Mouse (Mus musculus) hindbrain, embryonic 12.5 days (tissue): ENCODE data around the gene Klhdc9. TPM values are rescaled to one million over a fixed set of nuclear protein-coding genes. Genes with fewer than 3 reads are reported as not detected.

ENCODE experiments used
- ATAC-seq: fragments of 200-750 bp; cut with Nextera tagmentation; 2 replicates; pipeline ENCODE4 v1.8.0; 2017; ENCODE audit warnings: moderate TSS enrichment; ENCODE audit not compliant: low FRiP score
- H3K27ac ChIP-seq: fragments of 300-500 bp; sonication (generic); 2 replicates; pipeline ENCODE4 v1.5.1; 2016; ENCODE audit warnings: mild to moderate bottlenecking
- H3K27me3 ChIP-seq: fragments of 300-500 bp; sonication (generic); 2 replicates; pipeline ENCODE4 v1.6.1; 2016; ENCODE audit warnings: mild to moderate bottlenecking
- H3K36me3 ChIP-seq: fragments of 300-500 bp; sonication (generic); 2 replicates; pipeline ENCODE4 v1.6.1; 2016; ENCODE audit warnings: mild to moderate bottlenecking
- H3K4me1 ChIP-seq: fragments of 300-500 bp; sonication (generic); 2 replicates; pipeline ENCODE4 v1.6.1; 2016
- H3K4me2 ChIP-seq: fragments of 300-500 bp; sonication (generic); replicated peaks from 2 replicates; pipeline ENCODE4 v1.6.1; 2016; ENCODE audit warnings: mild to moderate bottlenecking
- H3K4me3 ChIP-seq: fragments of 300-500 bp; sonication (generic); 2 replicates; pipeline ENCODE4 v1.5.1; 2016; ENCODE audit warnings: mild to moderate bottlenecking
- H3K9ac ChIP-seq: fragments of 300-500 bp; sonication (generic); 2 replicates; pipeline ENCODE4 v1.6.1; 2016; ENCODE audit warnings: mild to moderate bottlenecking, moderate library complexity
- H3K9me3 ChIP-seq: fragments of 300-500 bp; sonication (generic); replicated peaks from 2 replicates; pipeline ENCODE4 v1.6.1; 2016; ENCODE audit warnings: mild to moderate bottlenecking
- WGBS: fragments of 180-500 bp; shearing (Covaris S2); methylation state at CpG from one replicate; pipeline ENCODE4 v1.1.7; 2016; 5-methylcytosine and 5-hydroxymethylcytosine counted together
- polyA plus RNA-seq: library from polyadenylated mRNA; unstranded; fragments of >200 nt; fragmentation: Nextera tagmentation; extraction: Ambion mirVana; gene quantifications from 2 replicates; pipeline ENCODE4 v1.2.1, GENCODE M21; 2016

Gene Klhdc9
- polyA plus RNA-seq, result 2.0 and 3.6 TPM in 2 replicates

DNA sequence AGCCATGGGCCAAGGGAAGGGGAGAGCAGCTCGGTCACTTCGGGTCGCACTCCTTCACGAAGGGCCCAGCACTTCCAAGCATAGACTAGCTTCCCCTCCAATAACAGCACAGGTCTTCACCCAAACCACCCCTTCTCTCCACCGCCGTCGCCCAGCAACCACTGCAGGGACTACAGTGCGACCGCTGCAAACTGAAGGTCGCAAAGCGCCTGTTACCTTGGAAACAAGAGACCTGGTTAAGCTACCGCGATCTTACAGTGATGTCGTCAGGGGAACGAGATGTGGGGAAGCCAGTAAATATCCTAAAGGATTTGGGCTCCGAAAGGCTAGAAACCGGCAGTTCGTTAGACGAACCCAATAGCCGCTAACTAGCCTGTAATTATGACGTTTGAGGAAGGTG, at the start of gene Klhdc9:
Klhdc9 (minus strand) TSS at position 143 of the 400 bp plus-strand sequence.
- peak within 1 kb of the TSS; percentile 45 for H3K4me3 ChIP-seq
- H3K4me1 ChIP-seq, result peaks cover 12% of the 10 kb centered on the region; the same call in 1 of the 2 replicates
- H3K9ac ChIP-seq, result peak within 1 kb of the TSS; percentile 65
- peaks cover 3% of the 10 kb centered on the region for H3K9me3 ChIP-seq
- H3K4me2 ChIP-seq, result peak within 1 kb of the TSS; percentile 84
- WGBS, result under 1% methylated on average over 21 of the region's 21 CpGs
- peaks cover 8% of the 10 kb centered on the region for H3K36me3 ChIP-seq
- H3K27ac ChIP-seq, result peak within 1 kb of the TSS; percentile 66
- H3K27me3 ChIP-seq, result no peaks in the 10 kb centered on the region
- peak; percentile 95 for ATAC-seq

DNA sequence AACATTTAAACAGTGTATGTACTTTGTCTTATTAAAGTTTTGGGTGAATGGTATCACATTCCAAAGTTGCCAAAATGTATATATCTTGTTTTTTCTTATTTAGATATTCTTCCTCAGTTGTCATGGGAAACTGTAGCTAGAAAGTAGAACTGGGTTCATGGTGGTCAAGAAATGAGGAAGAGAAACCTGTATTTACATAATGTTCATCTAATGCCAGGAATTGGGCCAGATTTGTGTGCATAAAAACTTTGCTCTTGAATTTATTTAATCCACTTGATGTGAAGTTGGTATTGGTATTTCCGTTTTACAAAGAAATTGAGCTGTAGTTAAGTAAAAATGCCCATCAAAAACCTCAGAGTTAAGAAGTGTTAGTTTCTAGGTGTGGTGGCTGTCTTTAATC, 49.6 kb upstream of the Klhdc9 start:
- peaks cover 2% of the 10 kb centered on the region for H3K36me3 ChIP-seq
- peaks cover 27% of the 10 kb centered on the region for H3K27me3 ChIP-seq
- 98% methylated on average over 1 of the region's 1 CpGs for WGBS
- H3K4me1 ChIP-seq, result peaks cover 19% of the 10 kb centered on the region
- ATAC-seq, result no peak
- no peaks in the 10 kb centered on the region for H3K9me3 ChIP-seq
- no peak overlapping the region for H3K9ac ChIP-seq
- H3K4me3 ChIP-seq, result no peak overlapping the region
- H3K27ac ChIP-seq, result no peak overlapping the region
- H3K4me2 ChIP-seq, result no peak overlapping the region

GRCm38 (mm10) chr1:171407263-171407662, 46.7 kb upstream of the Klhdc9 start:
- ATAC-seq, result no peak
- Histone ChIP-seq H3K27me3 (peaks cover 27% of the 10 kb centered on the region), H3K9ac (no peak overlapping the region), H3K36me3 (no peaks in the 10 kb centered on the region), H3K4me1 (no peaks in the 10 kb centered on the region), H3K4me2 (no peak overlapping the region), H3K27ac (no peak overlapping the region), H3K9me3 (no peaks in the 10 kb centered on the region), H3K4me3 (no peak overlapping the region)
- whole genome bisulfite sequencing, result 77% methylated on average over 5 of the region's 5 CpGs

DNA sequence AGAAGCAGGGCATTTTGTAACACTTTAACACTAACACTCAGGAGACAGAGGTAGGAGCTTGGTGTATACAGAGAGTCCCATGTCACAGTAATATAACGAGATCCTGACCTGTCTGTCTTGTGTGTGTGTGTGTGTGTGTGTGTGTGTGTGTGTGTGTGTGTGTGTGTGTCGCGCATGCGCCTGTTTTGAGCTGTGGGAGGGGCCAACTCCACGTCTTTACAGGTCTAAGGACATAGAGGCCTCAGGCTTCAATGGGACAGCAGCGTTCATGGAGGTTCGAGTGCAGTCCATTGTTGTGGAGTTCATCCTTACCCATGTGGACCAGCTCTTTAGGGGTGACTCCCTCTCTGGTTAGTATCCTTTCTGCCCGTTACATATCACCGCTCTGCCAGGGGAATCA, 42.4 kb upstream of the Klhdc9 start:
- Histone ChIP-seq H3K9ac (no peak overlapping the region), H3K27ac (no peak overlapping the region), H3K4me2 (no peak overlapping the region), H3K4me1 (no peaks in the 10 kb centered on the region), H3K36me3 (no peaks in the 10 kb centered on the region), H3K27me3 (peaks cover 16% of the 10 kb centered on the region), H3K9me3 (no peaks in the 10 kb centered on the region), H3K4me3 (no peak overlapping the region)
- ATAC-seq, result no peak
- WGBS, result 89% methylated on average over 9 of the region's 9 CpGs

- no peaks in the 10 kb centered on the region for H3K36me3 ChIP-seq
- H3K9ac ChIP-seq, result no peak overlapping the region
- no peak overlapping the region for H3K4me2 ChIP-seq
- H3K27me3 ChIP-seq, result peaks cover 9% of the 10 kb centered on the region
- H3K4me3 ChIP-seq, result no peak overlapping the region
- H3K4me1 ChIP-seq, result no peaks in the 10 kb centered on the region
- H3K27ac ChIP-seq, result no peak overlapping the region
- no peak for ATAC-seq
- 86% methylated on average over 4 of the region's 4 CpGs for WGBS
- H3K9me3 ChIP-seq, result no peaks in the 10 kb centered on the region
Observed at GRCm38 (mm10) chr1:171401821-171402220, 41.2 kb upstream of the Klhdc9 start.

DNA sequence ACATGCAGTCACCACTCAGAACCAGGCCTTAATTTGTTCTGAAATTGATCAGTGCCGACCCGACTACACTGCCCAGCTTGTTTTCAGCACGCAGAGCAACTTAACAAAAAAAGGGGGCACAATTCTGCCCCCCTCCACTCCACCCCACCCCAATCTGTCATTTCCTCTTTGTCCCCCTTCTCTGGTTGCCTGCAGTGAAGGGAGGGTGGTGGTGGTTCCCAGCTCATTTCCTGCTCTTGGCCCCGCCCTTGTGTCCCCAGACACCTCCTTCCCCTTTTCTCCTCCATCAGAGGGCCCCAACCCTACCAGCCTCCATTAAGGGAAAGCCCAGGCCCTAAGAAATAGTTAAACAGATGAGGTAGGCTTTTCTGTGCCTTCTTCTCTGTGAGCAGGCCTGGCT, 29.5 kb upstream of the Klhdc9 start:
- Histone ChIP-seq H3K9me3 (no peaks in the 10 kb centered on the region), H3K27me3 (no peaks in the 10 kb centered on the region), H3K4me2 (no peak overlapping the region), H3K4me3 (no peak overlapping the region), H3K4me1 (no peaks in the 10 kb centered on the region), H3K36me3 (no peaks in the 10 kb centered on the region), H3K9ac (no peak overlapping the region), H3K27ac (no peak overlapping the region)
- ATAC-seq, result no peak
- WGBS, result 79% methylated on average over 4 of the region's 4 CpGs

GRCm38 (mm10) chr1:171388376-171389102, 27.9 kb upstream of the Klhdc9 start, which contains the start of gene Arhgap30:
Gene Arhgap30, plus strand, starts transcription at chr1:171388954.
- Histone ChIP-seq H3K27me3 (peaks cover under 1% of the 10 kb centered on the region; the same call in 1 of the 2 replicates), H3K4me2 (no peak within 1 kb of the TSS), H3K27ac (no peak within 1 kb of the TSS), H3K36me3 (no peaks in the 10 kb centered on the region), H3K9me3 (no peaks in the 10 kb centered on the region), H3K4me1 (no peaks in the 10 kb centered on the region), H3K9ac (no peak within 1 kb of the TSS), H3K4me3 (no peak within 1 kb of the TSS)
- 84% methylated on average over 15 of the region's 15 CpGs for WGBS
- ATAC-seq, result no peak

GRCm38 (mm10) chr1:171387099-171387498, 26.5 kb upstream of the Klhdc9 start:
- H3K27ac ChIP-seq, result no peak overlapping the region
- H3K4me3 ChIP-seq, result no peak overlapping the region
- H3K9ac ChIP-seq, result no peak overlapping the region
- no peaks in the 10 kb centered on the region for H3K4me1 ChIP-seq
- WGBS, result 18% methylated on average over 6 of the region's 6 CpGs
- peaks cover 8% of the 10 kb centered on the region; the same call in 1 of the 2 replicates for H3K27me3 ChIP-seq
- H3K9me3 ChIP-seq, result no peaks in the 10 kb centered on the region
- no peaks in the 10 kb centered on the region for H3K36me3 ChIP-seq
- no peak overlapping the region for H3K4me2 ChIP-seq
- no peak for ATAC-seq

DNA sequence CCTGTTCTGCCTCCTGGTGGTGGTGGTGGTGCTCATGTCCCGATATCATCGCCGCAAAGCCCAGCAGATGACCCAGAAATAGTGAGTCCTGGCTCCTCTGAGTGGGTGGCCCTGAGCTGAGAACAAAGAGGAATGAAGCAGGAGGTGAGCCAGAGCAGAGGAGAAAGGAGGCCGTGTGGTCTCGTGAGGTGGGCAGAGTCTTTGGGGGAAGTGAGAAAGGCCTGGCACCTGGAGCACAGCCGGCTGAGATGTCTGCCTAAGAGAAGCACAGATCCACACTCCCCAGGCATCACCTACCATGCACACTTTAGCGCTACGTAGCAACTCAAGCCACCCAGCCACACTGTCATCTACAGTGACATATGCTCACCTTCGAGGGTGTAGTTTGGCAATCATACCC, 24.6 kb upstream of the Klhdc9 start:
- Histone ChIP-seq H3K36me3 (no peaks in the 10 kb centered on the region), H3K27me3 (peaks cover 16% of the 10 kb centered on the region), H3K27ac (no peak overlapping the region), H3K9me3 (no peaks in the 10 kb centered on the region), H3K4me3 (no peak overlapping the region), H3K4me1 (no peaks in the 10 kb centered on the region), H3K9ac (no peak overlapping the region), H3K4me2 (no peak overlapping the region)
- WGBS, result 69% methylated on average over 9 of the region's 9 CpGs
- ATAC-seq, result no peak

DNA sequence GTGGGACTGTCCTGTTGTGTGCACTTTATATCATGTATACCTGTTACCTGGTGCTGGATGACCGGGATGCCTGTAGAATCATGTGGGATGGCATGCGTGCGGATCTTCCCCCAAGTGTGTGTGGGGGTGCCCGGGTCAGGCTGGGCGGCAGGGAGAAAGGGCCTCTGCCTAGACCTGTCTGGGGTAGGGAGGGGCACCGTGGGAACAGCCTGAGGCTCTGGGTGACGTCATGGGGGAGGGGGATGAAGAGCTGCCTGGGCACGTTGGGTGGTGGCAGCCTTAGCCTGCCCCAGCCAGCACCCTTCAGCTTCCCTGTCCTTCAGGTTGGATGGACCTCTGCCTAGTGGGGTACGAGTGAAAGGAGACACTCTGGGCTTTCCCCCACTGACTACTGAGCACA, 23.8 kb upstream of the Klhdc9 start:
- H3K27ac ChIP-seq, result no peak overlapping the region
- no peak overlapping the region for H3K4me3 ChIP-seq

GRCm38 (mm10) chr1:171382096-171382620, 21.6 kb upstream of the Klhdc9 start:
- ATAC-seq, result no peak
- Histone ChIP-seq H3K4me2 (no peak overlapping the region), H3K36me3 (no peaks in the 10 kb centered on the region), H3K9ac (no peak overlapping the region), H3K27ac (no peak overlapping the region), H3K9me3 (no peaks in the 10 kb centered on the region), H3K4me3 (no peak overlapping the region), H3K27me3 (peaks cover 26% of the 10 kb centered on the region), H3K4me1 (peaks cover 2% of the 10 kb centered on the region; the same call in 1 of the 2 replicates)
- 79% methylated on average over 11 of the region's 11 CpGs for WGBS

More for the DNA sequence above, 23.8 kb upstream of the Klhdc9 start:
- no peak overlapping the region for H3K4me2 ChIP-seq
- 71% methylated on average over 9 of the region's 9 CpGs for WGBS
- no peaks in the 10 kb centered on the region for H3K36me3 ChIP-seq
- peaks cover 24% of the 10 kb centered on the region for H3K27me3 ChIP-seq
- no peak for ATAC-seq
- no peaks in the 10 kb centered on the region for H3K9me3 ChIP-seq
- H3K9ac ChIP-seq, result no peak overlapping the region
- H3K4me1 ChIP-seq, result peaks cover 2% of the 10 kb centered on the region; the same call in 1 of the 2 replicates

- H3K4me1 ChIP-seq, result peaks cover 2% of the 10 kb centered on the region; the same call in 1 of the 2 replicates
- H3K27me3 ChIP-seq, result peaks cover 26% of the 10 kb centered on the region
- H3K9me3 ChIP-seq, result no peaks in the 10 kb centered on the region
- H3K36me3 ChIP-seq, result no peaks in the 10 kb centered on the region
- H3K27ac ChIP-seq, result no peak overlapping the region
- peak overlapping the region; percentile 27 for H3K4me3 ChIP-seq
- no peak overlapping the region for H3K9ac ChIP-seq
- H3K4me2 ChIP-seq, result peak overlapping the region; percentile 52
- ATAC-seq, result peak; percentile 82
- 3% methylated on average over 31 of the region's 31 CpGs for WGBS
Observed at GRCm38 (mm10) chr1:171379935-171380599, 19.5 kb upstream of the Klhdc9 start.
